Mouse (Mus musculus) midbrain, embryonic 16.5 days (tissue): ENCODE data around the gene Pdp2. TPM values are rescaled to one million over a fixed set of nuclear protein-coding genes. Genes with fewer than 3 reads are reported as not detected.

Experiments used
- polyA plus RNA-seq: library from polyadenylated mRNA; unstranded; fragments of >200 nt; fragmentation: Nextera tagmentation; extraction: Ambion mirVana; gene quantifications from 2 replicates; pipeline ENCODE4 v1.2.1, GENCODE M21; 2015

The Pdp2 gene
- polyA plus RNA-seq, 1 experiment from 2014 or later = 25.7 TPM

Other genes with a start within 250 kb of the Pdp2 start
- gene Cmtm4, start 195.6 kb upstream of the Pdp2 start, polyA plus RNA-seq = 2.7 TPM in 2 replicates
- gene Dync1li2, start 148.4 kb upstream of the Pdp2 start, polyA plus RNA-seq = 114 and 136 TPM in 2 replicates
- gene Terb1, start 81.5 kb upstream of the Pdp2 start, polyA plus RNA-seq = 0.70 and 0.81 TPM in 2 replicates
- gene Nae1, start 56.8 kb upstream of the Pdp2 start, polyA plus RNA-seq = 106 and 110 TPM in 2 replicates
- 3.5 and 4.6 TPM in 2 replicates for gene Car7, start 56.8 kb upstream of the Pdp2 start, polyA plus RNA-seq
- gene Cdh16, start 32.9 kb downstream of the Pdp2 start, polyA plus RNA-seq = not detected in 2 replicates
- gene Rrad, start 39.9 kb downstream of the Pdp2 start, polyA plus RNA-seq = 2.9 and 3.2 TPM in 2 replicates
- 123 and 129 TPM in 2 replicates for gene Ciao2b, start 50.5 kb downstream of the Pdp2 start, polyA plus RNA-seq
- gene Ces2a, start 142.6 kb downstream of the Pdp2 start, polyA plus RNA-seq = not detected in 2 replicates
- gene Ces2b, start 240.1 kb downstream of the Pdp2 start, polyA plus RNA-seq = 0.36 and 0.48 TPM in 2 replicates